Mouse (Mus musculus): ENCODE measurements at regions not wholly inside any gene's neighbourhood (a gene's known extent, or its start where the extent isn't known, plus 50 kb on each side); places are given as distances from the start of the nearest gene placed in this dataset.

GRCm38 (mm10) chr11:56812121-56812520 lies 199.1 kb upstream of the Gria1 start:
- Histone ChIP-seq H3K27me3 (ENCODE audit: control insufficient read depth in 1 of 2, insufficient read depth in 2 of 2, low read length in 2 of 2) (no peaks in the 10 kb centered on the region), H3K27ac (ENCODE audit: control insufficient read depth, low read depth, low read length) (no peak overlapping the region), H3K4me3 (ENCODE audit: control insufficient read depth in 1 of 2, insufficient read depth in 1 of 2, low read depth in 2 of 2, low read length in 2 of 2) (no peak overlapping the region), H3K79me2 (ENCODE audit: control insufficient read depth, insufficient read depth, low read length, poor library complexity) (no peaks in the 10 kb centered on the region), H3K36me3 (ENCODE audit: control insufficient read depth in 1 of 2, insufficient read depth in 2 of 2, low read length in 2 of 2) (no peaks in the 10 kb centered on the region), H3K4me1 (ENCODE audit: control insufficient read depth in 1 of 2, insufficient read depth in 2 of 2, low read length in 2 of 2) (no peaks in the 10 kb centered on the region), H3K9me3 (replicated peaks; ENCODE audit: insufficient read depth, low read length) (no peaks in the 10 kb centered on the region), H3K9ac (ENCODE audit: control insufficient read depth, low read depth, low read length, poor library complexity, severe bottlenecking) (no peak overlapping the region)
- peak; percentile 47 for DNase-seq (ENCODE audit: low read depth, low spot score)
- TF ChIP-seq ZNF384 (IDR thresholded peaks at IDR 0.05; ENCODE audit: low read depth, low read length) (no peak), MAX (IDR thresholded peaks at IDR 0.05; ENCODE audit: low read length) (no peak), NELFE (IDR thresholded peaks at IDR 0.05; ENCODE audit: low read depth, low read length) (no peak), RCOR1 (IDR thresholded peaks at IDR 0.05; ENCODE audit: low read depth, low read length) (no peak), SMC3 (IDR thresholded peaks at IDR 0.05; ENCODE audit: low read depth, low read length) (no peak), UBTF (IDR thresholded peaks at IDR 0.05; ENCODE audit: borderline replicate concordance, insufficient read depth, low read depth, low read length) (no peak), NRF1 (IDR thresholded peaks at IDR 0.05; ENCODE audit: insufficient read depth, low read depth, low read length, poor library complexity, severe bottlenecking) (no peak), MYB (IDR thresholded peaks at IDR 0.05; ENCODE audit: low read depth, low read length) (no peak), EP300 (IDR thresholded peaks at IDR 0.05; ENCODE audit: low read depth in 1 of 2, low read length in 2 of 2) (no peak), MAFK (IDR thresholded peaks at IDR 0.05; ENCODE audit: borderline replicate concordance, low read depth, low read length) (no peak), TBP (IDR thresholded peaks at IDR 0.05; ENCODE audit: low read depth, low read length) (no peak), HCFC1 (IDR thresholded peaks at IDR 0.05; ENCODE audit: low read depth, low read length) (no peak), MXI1 (IDR thresholded peaks at IDR 0.05; ENCODE audit: low read depth, low read length) (no peak)

GRCm38 (mm10) chr11:56823471-56823870 lies 187.7 kb upstream of the Gria1 start:
- DNase-seq (ENCODE audit: low read depth, low spot score), result no peak
- Histone ChIP-seq H3K36me3 (ENCODE audit: control insufficient read depth in 1 of 2, insufficient read depth in 2 of 2, low read length in 2 of 2) (no peaks in the 10 kb centered on the region), H3K27me3 (ENCODE audit: control insufficient read depth in 1 of 2, insufficient read depth in 2 of 2, low read length in 2 of 2) (no peaks in the 10 kb centered on the region), H3K4me3 (ENCODE audit: control insufficient read depth in 1 of 2, insufficient read depth in 1 of 2, low read depth in 2 of 2, low read length in 2 of 2) (no peak overlapping the region), H3K79me2 (ENCODE audit: control insufficient read depth, insufficient read depth, low read length, poor library complexity) (no peaks in the 10 kb centered on the region), H3K9ac (ENCODE audit: control insufficient read depth, low read depth, low read length, poor library complexity, severe bottlenecking) (no peak overlapping the region), H3K9me3 (replicated peaks; ENCODE audit: insufficient read depth, low read length) (no peaks in the 10 kb centered on the region), H3K4me1 (ENCODE audit: control insufficient read depth in 1 of 2, insufficient read depth in 2 of 2, low read length in 2 of 2) (no peaks in the 10 kb centered on the region), H3K27ac (ENCODE audit: control insufficient read depth, low read depth, low read length) (no peak overlapping the region)
- TF ChIP-seq CHD2 (IDR thresholded peaks at IDR 0.05; ENCODE audit: low read length), result no peak
- TF ChIP-seq ZMIZ1 (IDR thresholded peaks at IDR 0.05; ENCODE audit: low read depth, low read length), result no peak
- no peak for TF ChIP-seq BHLHE40 (IDR thresholded peaks at IDR 0.05; ENCODE audit: borderline replicate concordance, low read depth, low read length)
- TF ChIP-seq USF2 (IDR thresholded peaks at IDR 0.05; ENCODE audit: borderline replicate concordance in 1 of 2, insufficient read depth in 1 of 2, low read depth in 1 of 2, low read length in 2 of 2), result no peak
- no peak for TF ChIP-seq GATA1 (IDR thresholded peaks at IDR 0.05; ENCODE audit: low read depth, low read length)
- no peak for TF ChIP-seq TAL1 (IDR thresholded peaks at IDR 0.05; ENCODE audit: low read length)
- no peak for TF ChIP-seq POLR2AphosphoS2 (IDR thresholded peaks at IDR 0.05; ENCODE audit: low read length)
- TF ChIP-seq ZC3H11A (IDR thresholded peaks at IDR 0.05; ENCODE audit: low read depth, low read length), result no peak
- TF ChIP-seq UBTF (IDR thresholded peaks at IDR 0.05; ENCODE audit: borderline replicate concordance, insufficient read depth, low read depth, low read length), result no peak
- TF ChIP-seq POLR2AphosphoS5 (IDR thresholded peaks at IDR 0.05; ENCODE audit: borderline replicate concordance, low read depth, low read length), result no peak
- no peak for TF ChIP-seq RCOR1 (IDR thresholded peaks at IDR 0.05; ENCODE audit: low read depth, low read length)
- TF ChIP-seq MYC (IDR thresholded peaks at IDR 0.05; ENCODE audit: low read depth, low read length), result no peak
- TF ChIP-seq EP300 (IDR thresholded peaks at IDR 0.05; ENCODE audit: low read depth in 1 of 2, low read length in 2 of 2), result no peak
- TF ChIP-seq SIN3A (IDR thresholded peaks at IDR 0.05; ENCODE audit: low read length), result no peak
- no peak for TF ChIP-seq NELFE (IDR thresholded peaks at IDR 0.05; ENCODE audit: low read depth, low read length)
- no peak for TF ChIP-seq POLR2A (IDR thresholded peaks at IDR 0.05; ENCODE audit: control insufficient read depth in 1 of 2, insufficient read depth in 1 of 2, low read depth in 1 of 2, low read length in 2 of 2, poor library complexity in 1 of 2)
- no peak for TF ChIP-seq MAFK (IDR thresholded peaks at IDR 0.05; ENCODE audit: borderline replicate concordance, low read depth, low read length)
- no peak for TF ChIP-seq CHD1 (IDR thresholded peaks at IDR 0.05; ENCODE audit: low read depth, low read length)
- no peak for TF ChIP-seq E2F4 (IDR thresholded peaks at IDR 0.05; ENCODE audit: borderline replicate concordance, low read depth, low read length)

Data from MEL (cell line).